ENCODE assay signal across 8 mouse cellular contexts in the genomic region with DNA sequence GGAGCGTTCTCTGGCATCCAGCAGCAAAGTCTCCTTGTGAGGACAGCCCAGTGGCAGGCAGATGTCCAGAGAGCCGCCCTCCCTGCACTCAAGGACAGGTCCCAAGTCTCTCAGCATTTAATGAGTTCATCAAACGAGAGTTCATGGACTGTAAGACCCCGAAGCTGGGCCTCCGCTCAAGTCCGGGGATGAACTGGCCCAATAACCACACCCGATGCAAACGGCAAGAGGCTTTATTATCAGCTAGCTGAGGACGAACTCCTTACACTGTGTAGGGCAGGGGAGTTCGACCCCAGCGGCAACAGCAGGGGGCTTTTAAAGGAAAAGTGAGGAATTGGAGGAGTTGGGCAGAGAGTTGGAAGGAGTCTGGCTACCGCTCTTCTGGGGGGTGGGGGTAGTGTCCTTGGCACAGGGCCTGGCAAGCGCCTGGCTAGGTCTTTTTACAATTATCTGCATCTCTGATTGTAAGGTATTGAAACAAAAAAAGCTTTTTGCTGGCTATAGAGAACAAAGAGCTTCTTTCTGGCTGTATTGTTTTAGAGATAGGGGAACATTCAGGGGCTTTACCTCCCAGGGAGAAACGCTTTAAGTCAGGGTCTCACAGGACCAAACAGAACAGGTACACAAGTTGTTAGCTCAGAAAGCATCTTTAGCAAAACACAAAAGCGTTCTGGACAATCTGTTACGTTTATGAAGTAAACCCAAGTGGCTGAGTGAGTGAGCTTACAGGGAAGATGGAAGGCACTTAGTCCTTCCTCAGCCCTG.
DNase-seq lines count a peak whose midpoint lies in the region; ATAC-seq and TF ChIP-seq lines count a peak whose summit lies in the region.

No protein-coding gene starts in this region.

- no peaks in the 10 kb centered on the region for H3K36me3 ChIP-seq in forebrain, embryonic 12.5 days (replicated peaks)
- H3K36me3 ChIP-seq in forebrain, embryonic 11.5 days (ENCODE audit: control insufficient read depth, insufficient read depth, low read length) = no peaks in the 10 kb centered on the region
- H3K36me3 ChIP-seq in hindbrain, postnatal 0 days (ENCODE audit: insufficient read depth, low read length) = no peaks in the 10 kb centered on the region; the same call in 1 of the 2 replicates

- no peak overlapping the region for H3K4me3 ChIP-seq in forebrain, embryonic 12.5 days (replicated peaks)
- H3K4me3 ChIP-seq in forebrain, embryonic 11.5 days (ENCODE audit: low read depth, low read length) = no peak overlapping the region
- no peak overlapping the region for H3K4me3 ChIP-seq in hindbrain, postnatal 0 days (ENCODE audit: low read length)

- ATAC-seq in forebrain, embryonic 12.5 days (ENCODE audit: low FRiP score) = 0 out of 2 replicates have a peak, but pooled peaks have one; percentile 9
- ATAC-seq in forebrain, embryonic 11.5 days (replicated peaks; ENCODE audit: low FRiP score) = no peak
- peak; percentile 38; the same call in 1 of the 2 replicates for ATAC-seq in hindbrain, postnatal 0 days

- no peaks in the 10 kb centered on the region for H3K27me3 ChIP-seq in forebrain, embryonic 12.5 days
- no peaks in the 10 kb centered on the region for H3K27me3 ChIP-seq in forebrain, embryonic 11.5 days (ENCODE audit: control insufficient read depth, insufficient read depth, low read length)
- no peaks in the 10 kb centered on the region for H3K27me3 ChIP-seq in hindbrain, postnatal 0 days (ENCODE audit: insufficient read depth, low read length)

- no peak for DNase-seq in forebrain, embryonic 11.5 days (ENCODE audit: low spot score)
- peak; percentile 18 for DNase-seq in urinary bladder, postnatal 14 days (ENCODE audit: low spot score)
- DNase-seq in urinary bladder, postnatal 10 days (ENCODE audit: low spot score) = no peak
- peak; percentile 16 for DNase-seq in hindbrain, postnatal 0 days (ENCODE audit: low spot score)
- peak; percentile 32 for DNase-seq in skeletal muscle tissue, adult 2 months (ENCODE audit: low read depth, low spot score)
- DNase-seq in urinary bladder, adult 2 months (ENCODE audit: low spot score) = no peak
- DNase-seq in cerebellum, adult 8-10 months = no peak

- peak overlapping the region; percentile 15; the same call in 1 of the 2 replicates for H3K4me2 ChIP-seq in forebrain, embryonic 12.5 days
- H3K4me2 ChIP-seq in forebrain, embryonic 11.5 days (ENCODE audit: low read depth, low read length, severe bottlenecking) = no peak overlapping the region
- peak overlapping the region; percentile 43 for H3K4me2 ChIP-seq in hindbrain, postnatal 0 days (ENCODE audit: low read depth, low read length)

- peaks cover 13% of the 10 kb centered on the region for H3K4me1 ChIP-seq in forebrain, embryonic 12.5 days
- H3K4me1 ChIP-seq in forebrain, embryonic 11.5 days (replicated peaks; ENCODE audit: control insufficient read depth, insufficient read depth, low read length) = peaks cover 7% of the 10 kb centered on the region
- no peaks in the 10 kb centered on the region for H3K4me1 ChIP-seq in hindbrain, postnatal 0 days (ENCODE audit: insufficient read depth, low read length)

- no peak overlapping the region for H3K27ac ChIP-seq in forebrain, embryonic 12.5 days
- no peak overlapping the region for H3K27ac ChIP-seq in forebrain, embryonic 11.5 days (ENCODE audit: low read depth, low read length)
- H3K27ac ChIP-seq in hindbrain, postnatal 0 days = no peak overlapping the region

- 9% methylated on average over 16 of the region's 16 CpGs for WGBS in forebrain, embryonic 12.5 days
- WGBS in forebrain, embryonic 11.5 days = 12% methylated on average over 16 of the region's 16 CpGs
- 15% methylated on average over 16 of the region's 16 CpGs for WGBS in hindbrain, postnatal 0 days

- TF ChIP-seq CTCF in hindbrain, postnatal 0 days (IDR thresholded peaks at IDR 0.05; ENCODE audit: low read depth) = no peak

- no peak overlapping the region for H3K9ac ChIP-seq in forebrain, embryonic 12.5 days
- no peak overlapping the region for H3K9ac ChIP-seq in forebrain, embryonic 11.5 days (ENCODE audit: low read length)
- no peak overlapping the region for H3K9ac ChIP-seq in hindbrain, postnatal 0 days (replicated peaks; ENCODE audit: low read length)

- H3K9me3 ChIP-seq in forebrain, embryonic 12.5 days = no peaks in the 10 kb centered on the region
- no peaks in the 10 kb centered on the region for H3K9me3 ChIP-seq in forebrain, embryonic 11.5 days (ENCODE audit: control insufficient read depth, low read length)
- no peaks in the 10 kb centered on the region for H3K9me3 ChIP-seq in hindbrain, postnatal 0 days (ENCODE audit: low read length)

Comparison
In these comparisons a context has a peak if more than half of its experiments do, and no peak if none do; other contexts are left out.
1. DNase-seq: peak in urinary bladder, postnatal 14 days (single experiment), hindbrain, postnatal 0 days (single experiment) and skeletal muscle tissue, adult 2 months (single experiment); none in forebrain, embryonic 11.5 days (single experiment), urinary bladder, postnatal 10 days (single experiment), urinary bladder, adult 2 months (single experiment) and cerebellum, adult 8-10 months (single experiment).